Mouse (Mus musculus) heart, adult 2 months (tissue): ENCODE results near the gene Olfr38. TPM values are rescaled to one million over a fixed set of nuclear protein-coding genes. Genes with fewer than 3 reads are reported as not detected.

ENCODE experiments used
- DNase-seq, 2 experiments: peaks; one replicate each; pipeline ENCODE4 v3.0.0; 2021
- H3K27ac ChIP-seq: fragments of 200-600 bp; 2 replicates; pipeline ENCODE4 v1.8.1; 2022
- H3K27me3 ChIP-seq: fragments of 200-500 bp; 2 replicates; pipeline ENCODE4 v1.6.1; 2012; ENCODE audit warnings: mild to moderate bottlenecking, low read length, inconsistent platforms, mixed read lengths; ENCODE audit not compliant: control insufficient read depth, insufficient read depth
- H3K36me3 ChIP-seq: fragments of 200-500 bp; 2 replicates; pipeline ENCODE4 v1.6.1; 2012; ENCODE audit warnings: low read length, inconsistent platforms; ENCODE audit not compliant: control insufficient read depth, insufficient read depth
- H3K4me1 ChIP-seq: fragments of 200-500 bp; 2 replicates; pipeline ENCODE4 v1.6.1; 2011; ENCODE audit warnings: low read length; ENCODE audit not compliant: control insufficient read depth, insufficient read depth
- H3K4me3 ChIP-seq: fragments of 200-600 bp; 2 replicates; pipeline ENCODE4 v1.8.1; 2022
- H3K79me2 ChIP-seq: fragments of 200-500 bp; replicated peaks from 2 replicates; pipeline ENCODE4 v1.6.1; 2012; ENCODE audit warnings: mild to moderate bottlenecking, inconsistent platforms, low read length, moderate library complexity, mixed read lengths; ENCODE audit not compliant: control insufficient read depth, insufficient read depth
- H3K9ac ChIP-seq: fragments of 200-500 bp; 2 replicates; pipeline ENCODE4 v1.6.1; 2012; ENCODE audit warnings: low read depth, mild to moderate bottlenecking, control low read depth, inconsistent platforms, low read length, mixed read lengths
- CTCF ChIP-seq: fragments of 200-600 bp; IDR thresholded peaks from 2 replicates; pipeline ENCODE4 v1.8.1; 2022; ENCODE audit warnings: antibody characterized with exemption, mild to moderate bottlenecking, moderate library complexity
- EP300 ChIP-seq: fragments of 200-500 bp; IDR thresholded peaks from 2 replicates; pipeline ENCODE4 v1.6.1; 2011; ENCODE audit warnings: low read depth, low read length, control low read depth; ENCODE audit not compliant: insufficient read depth
- POLR2A ChIP-seq: fragments of 200-500 bp; IDR thresholded peaks from 2 replicates; pipeline ENCODE4 v1.6.1; 2011; ENCODE audit warnings: mild to moderate bottlenecking, low read depth, low read length, control low read depth; ENCODE audit not compliant: insufficient read depth
- WGBS: fragments of 180-500 bp; shearing (Covaris S2); methylation state at CpG from one replicate; pipeline ENCODE4 v1.1.7; 2018; 5-methylcytosine and 5-hydroxymethylcytosine counted together
- intact Hi-C: fragments of 180-260 bp; cut with DNase I; formaldehyde crosslinking; loops from one replicate; pipeline ENCODE4 v1.15.1; 2025
- long read RNA-seq: library from polyadenylated mRNA; stranded (forward); transcript quantifications from one replicate; pipeline ENCODE4 v2.0.0, GENCODE M21; 2021
- polyA plus RNA-seq: library from polyadenylated mRNA; depleted of rRNA; stranded (reverse); fragments of >200 nt; gene quantifications from 2 replicates; pipeline ENCODE4 v1.2.3, GENCODE M21; 2012; rRNA removed
- total RNA-seq, 2 experiments: library from RNA; stranded (reverse); gene quantifications; 2 replicates each; pipeline ENCODE4 v1.2.3; 2021

The Olfr38 gene
- total RNA-seq (not detected), polyA plus RNA-seq (not detected in 2 replicates)
- long read RNA-seq, result 0 reads

DNA sequence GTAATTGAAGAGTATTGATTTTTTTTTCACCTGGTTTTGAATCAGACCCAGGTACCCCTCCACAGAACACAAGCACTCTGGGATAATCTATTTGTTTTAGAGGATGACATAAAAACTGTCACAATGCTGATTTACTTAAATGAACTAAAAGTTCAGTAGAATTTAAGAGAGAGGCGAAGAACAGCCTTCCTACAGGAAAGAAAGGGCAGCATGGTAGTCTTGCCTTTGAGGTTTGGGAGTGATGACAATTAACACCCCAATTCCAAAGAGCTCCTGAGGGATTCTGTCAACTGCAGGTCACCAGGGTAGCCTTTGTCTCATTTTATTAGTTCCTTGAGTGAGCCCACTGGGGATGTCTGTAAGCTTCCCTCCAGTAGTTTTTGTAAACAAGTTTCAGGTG is at the start of gene Olfr38:
TSS of gene Olfr38 (plus strand) at position 301 of the 400 bp plus-strand sequence.
- intact Hi-C loops, result no loop called here
- 63% methylated on average over 1 of the region's 1 CpGs for WGBS
- H3K9ac ChIP-seq, result no peak within 1 kb of the TSS

DNA sequence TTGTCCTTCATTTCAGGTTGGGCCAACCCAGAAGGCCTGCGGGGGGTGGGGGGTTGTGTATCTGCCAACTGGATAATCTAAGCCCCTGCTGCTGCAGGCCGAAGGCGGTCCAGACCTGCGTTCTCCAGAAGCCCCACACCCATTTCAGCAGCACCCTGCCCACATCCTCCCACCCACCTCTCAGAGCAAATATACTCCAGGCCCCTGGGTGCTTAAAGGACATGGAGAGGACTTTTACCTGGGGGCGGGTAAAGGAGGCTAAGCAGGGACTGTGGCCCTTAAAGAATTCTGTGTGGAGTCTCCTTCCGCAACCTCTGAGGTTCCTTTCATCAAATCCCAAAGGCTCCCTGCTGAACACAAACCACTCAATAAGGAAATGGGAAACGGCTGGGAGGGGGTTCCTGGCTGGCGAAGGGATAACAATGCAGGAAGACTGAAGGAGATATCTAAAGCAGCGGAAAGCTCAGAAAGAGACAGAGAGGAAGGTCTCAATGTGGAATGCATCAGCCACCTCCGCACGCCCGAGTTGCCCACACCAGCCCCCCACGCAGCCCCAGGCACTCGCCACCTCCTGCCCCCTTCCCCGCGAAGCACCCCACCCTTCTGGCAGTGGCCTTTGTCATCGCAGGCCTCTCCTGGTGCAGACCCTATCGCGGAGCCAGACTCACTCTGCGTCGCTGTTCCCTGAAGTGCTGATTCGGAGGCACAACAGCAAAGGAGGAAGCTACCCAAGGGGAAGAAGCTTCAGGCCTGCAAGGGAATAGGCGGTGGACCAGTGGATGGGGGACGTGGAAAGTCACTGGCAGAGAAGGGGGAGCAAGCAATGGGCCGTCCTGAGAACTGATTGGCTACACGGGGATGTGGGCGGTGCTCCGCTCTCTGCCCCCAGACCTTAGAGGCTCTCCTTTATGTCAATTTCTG is 46.7 kb upstream of the Olfr38 start, which contains the start of gene Tcaf1:
TSS of gene Tcaf1 (minus strand) at position 798 of the 921 bp plus-strand sequence.
- 4% methylated on average over 28 of the region's 28 CpGs for WGBS
- intact Hi-C loops, result loop anchor here (2.0 kb wide), 1 partner anchor 17 kb away; no protein-coding TSS in a partner anchor
- Histone ChIP-seq H3K79me2 (no peaks in the 10 kb centered on the region), H3K27me3 (no peaks in the 10 kb centered on the region), H3K36me3 (no peaks in the 10 kb centered on the region), H3K4me1 (peaks cover 3% of the 10 kb centered on the region), H3K9ac (peak within 1 kb of the TSS; percentile 84), H3K27ac (peak within 1 kb of the TSS; percentile 52), H3K4me3 (peak within 1 kb of the TSS; percentile 57)
- TF ChIP-seq POLR2A (peak; percentile 66; the same call in 1 of the 2 replicates), CTCF (no peak), EP300 (no peak)
- peak; percentile 78 to 82 for DNase-seq

More for the DNA sequence above, at the start of gene Olfr38:
- H3K36me3 ChIP-seq, result no peaks in the 10 kb centered on the region
- TF ChIP-seq EP300 (no peak), POLR2A (no peak), CTCF (no peak)
- no peaks in the 10 kb centered on the region for H3K79me2 ChIP-seq
- no peak within 1 kb of the TSS for H3K27ac ChIP-seq
- no peaks in the 10 kb centered on the region for H3K4me1 ChIP-seq
- no peak for DNase-seq
- no peaks in the 10 kb centered on the region for H3K27me3 ChIP-seq
- H3K4me3 ChIP-seq, result no peak within 1 kb of the TSS

DNA sequence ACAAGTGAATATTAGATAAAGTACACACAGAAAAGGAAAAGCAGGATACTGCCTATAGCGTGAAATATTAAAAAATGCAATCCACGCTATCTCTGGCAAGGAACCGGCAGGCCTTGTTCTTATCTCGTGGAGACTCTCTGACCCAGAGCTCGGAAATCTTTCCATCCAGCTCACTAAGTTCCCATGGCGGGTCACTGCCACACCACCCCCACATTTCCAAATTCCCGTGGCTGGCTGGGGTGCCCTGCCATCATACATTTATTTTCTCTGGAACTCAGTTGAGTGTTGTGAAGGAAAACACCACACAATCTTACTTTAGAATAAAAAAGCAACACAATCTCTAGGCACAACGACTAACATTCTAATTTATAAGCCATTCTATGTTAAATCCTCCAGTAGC is 41.5 kb upstream of the Olfr38 start:
- H3K79me2 ChIP-seq, result no peaks in the 10 kb centered on the region
- H3K27me3 ChIP-seq, result no peaks in the 10 kb centered on the region
- intact Hi-C loops, result no loop called here
- H3K9ac ChIP-seq, result no peak overlapping the region
- 35% methylated on average over 8 of the region's 8 CpGs for WGBS
- no peak overlapping the region for H3K4me3 ChIP-seq
- H3K36me3 ChIP-seq, result no peaks in the 10 kb centered on the region
- H3K4me1 ChIP-seq, result no peaks in the 10 kb centered on the region
- H3K27ac ChIP-seq, result no peak overlapping the region
- DNase-seq, result no peak
- TF ChIP-seq POLR2A, result no peak
- TF ChIP-seq CTCF, result no peak
- no peak for TF ChIP-seq EP300

DNA sequence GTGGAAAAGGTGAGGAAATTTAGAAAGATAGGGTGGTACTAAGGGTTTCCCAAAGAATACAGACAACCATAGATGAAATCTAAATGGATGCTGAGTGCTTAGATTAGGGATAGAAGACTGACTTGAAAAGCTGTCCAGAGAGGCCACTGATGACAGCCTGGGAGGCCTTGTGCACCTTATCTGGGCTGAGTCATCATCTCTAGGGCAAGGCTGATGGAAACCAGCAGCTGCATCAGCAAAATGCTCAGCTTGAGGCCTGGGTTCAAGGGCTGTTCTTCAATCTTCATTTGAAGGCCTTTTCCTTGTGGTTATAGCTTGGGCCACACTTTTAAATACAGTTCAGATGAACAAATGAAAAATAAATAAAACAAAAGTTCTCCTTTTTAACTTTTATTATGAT is 38.2 kb upstream of the Olfr38 start:
- intact Hi-C loops, result no loop called here
- H3K9ac ChIP-seq, result no peak overlapping the region
- DNase-seq, result no peak
- no peaks in the 10 kb centered on the region for H3K36me3 ChIP-seq
- H3K4me3 ChIP-seq, result no peak overlapping the region
- no peaks in the 10 kb centered on the region for H3K79me2 ChIP-seq
- no peak overlapping the region for H3K27ac ChIP-seq
- H3K4me1 ChIP-seq, result no peaks in the 10 kb centered on the region
- H3K27me3 ChIP-seq, result no peaks in the 10 kb centered on the region
- TF ChIP-seq POLR2A (no peak), CTCF (no peak), EP300 (no peak)

DNA sequence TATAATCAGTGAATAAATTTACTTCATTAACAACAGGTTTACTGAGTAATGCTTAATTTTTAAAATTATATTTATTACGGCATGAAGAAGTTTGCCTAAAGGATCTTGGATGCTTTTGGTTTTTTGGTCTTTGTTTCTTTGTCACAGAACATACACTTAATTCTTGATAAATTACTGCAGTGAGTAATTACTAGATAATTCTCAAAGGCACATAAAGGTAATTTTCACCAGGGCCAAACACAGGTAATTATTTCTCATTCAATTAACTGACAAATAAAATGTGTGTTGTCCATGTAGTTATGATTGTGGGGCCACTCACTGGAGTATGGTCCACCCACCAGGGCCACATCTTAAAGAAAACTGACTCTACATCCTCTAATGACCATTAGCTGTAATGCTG is 17.1 kb upstream of the Olfr38 start, which contains the start of gene Olfr453:
TSS of gene Olfr453 (plus strand) at position 301 of the 400 bp plus-strand sequence.
- Histone ChIP-seq H3K27ac (no peak within 1 kb of the TSS), H3K36me3 (no peaks in the 10 kb centered on the region), H3K79me2 (no peaks in the 10 kb centered on the region), H3K4me1 (no peaks in the 10 kb centered on the region), H3K27me3 (no peaks in the 10 kb centered on the region), H3K9ac (no peak within 1 kb of the TSS), H3K4me3 (no peak within 1 kb of the TSS)
- 91% methylated on average over 1 of the region's 1 CpGs for WGBS
- no peak for TF ChIP-seq EP300
- TF ChIP-seq CTCF, result no peak
- TF ChIP-seq POLR2A, result no peak
- no peak for DNase-seq
- intact Hi-C loops, result no loop called here

DNA sequence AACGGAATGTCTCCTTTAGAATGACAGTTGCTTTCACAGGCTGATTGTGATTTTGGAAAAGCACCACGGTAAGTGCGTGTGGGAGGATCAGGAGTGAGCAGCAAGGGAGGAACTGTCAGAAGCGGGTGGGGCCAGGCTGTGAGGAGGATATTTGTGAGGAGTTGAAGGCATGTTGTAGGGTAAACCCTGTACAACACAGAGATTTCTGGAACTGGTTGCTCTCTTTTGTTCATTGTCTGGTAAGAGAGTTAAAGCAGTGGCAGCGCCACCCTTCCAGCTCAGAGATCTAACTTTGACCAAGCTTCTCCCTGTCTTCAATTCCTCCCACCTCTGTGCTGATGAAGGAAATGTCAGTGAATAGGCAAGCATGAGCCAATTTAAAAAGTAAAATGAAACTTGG is 13.9 kb upstream of the Olfr38 start:
- intact Hi-C loops, result no loop called here
- 59% methylated on average over 5 of the region's 5 CpGs for WGBS
- H3K36me3 ChIP-seq, result no peaks in the 10 kb centered on the region
- no peak for DNase-seq
- H3K27me3 ChIP-seq, result no peaks in the 10 kb centered on the region
- H3K4me1 ChIP-seq, result no peaks in the 10 kb centered on the region
- H3K27ac ChIP-seq, result no peak overlapping the region
- no peak overlapping the region for H3K4me3 ChIP-seq
- H3K9ac ChIP-seq, result no peak overlapping the region
- TF ChIP-seq CTCF (no peak), EP300 (no peak), POLR2A (no peak)
- no peaks in the 10 kb centered on the region for H3K79me2 ChIP-seq
